Mouse (Mus musculus): ENCODE data around the gene Atrnl1. TPM values are rescaled to one million over a fixed set of nuclear protein-coding genes. Genes with fewer than 3 reads are reported as not detected.
A peak's percentile ranks its signal among the peaks of the same experiment; 100 is the strongest.
"Not testable (repeated sequence)": the region's sequence is repeated elsewhere in the genome, so short reads cannot be mapped to it uniquely, and the experiment has no call there.

Gene Atrnl1
- polyA plus RNA-seq, 1 experiment, result 0.25 TPM

DNA sequence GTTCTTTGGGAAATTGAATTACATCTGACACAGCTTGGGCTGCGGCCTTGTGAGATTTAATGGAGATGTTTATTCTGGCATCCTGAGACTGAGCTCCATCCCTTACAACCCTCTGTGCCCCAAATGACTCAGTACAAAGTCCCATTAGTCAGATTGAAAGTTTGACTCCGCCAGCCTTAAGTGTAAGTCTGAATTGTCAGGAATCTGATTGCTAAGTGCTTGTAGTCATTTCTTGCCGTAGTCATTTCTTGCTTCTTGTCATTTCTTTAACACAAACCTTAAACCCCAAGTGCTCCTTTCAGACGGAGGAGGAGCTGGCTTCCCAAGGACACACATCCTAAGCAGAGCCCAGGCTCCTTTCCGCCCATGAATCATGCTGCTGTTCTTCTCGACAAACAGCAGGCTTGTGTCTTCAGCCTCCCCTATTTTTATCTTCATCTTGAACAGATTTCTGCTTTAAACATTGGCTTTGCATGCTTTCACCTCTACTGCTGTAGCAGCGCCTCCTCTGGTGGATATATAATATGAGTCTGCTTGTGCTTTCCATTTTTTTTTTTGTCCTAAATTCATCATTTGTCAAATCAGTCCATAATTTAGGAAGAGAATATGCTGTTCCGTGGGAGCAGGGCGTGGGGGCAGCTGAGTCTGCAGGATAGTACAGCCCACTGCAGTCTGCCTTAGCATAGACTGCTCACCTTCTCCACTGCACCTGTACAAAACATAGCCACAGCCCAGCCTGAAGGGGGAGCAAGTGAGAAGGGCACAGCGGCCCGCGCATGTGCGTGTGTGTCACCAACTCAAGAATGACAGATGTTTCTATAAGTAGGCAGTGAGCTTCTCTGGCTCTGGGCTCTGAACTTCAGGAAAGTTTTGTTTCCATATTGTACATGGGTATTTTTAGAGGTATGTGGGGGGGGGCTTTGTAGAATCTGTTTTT lies 214.7 kb downstream of the Atrnl1 start:
- no peak for TF ChIP-seq FLI1 (IDR thresholded peaks at IDR 0.05; ENCODE audit: low read length)
- no peak for TF ChIP-seq GATA1 (IDR thresholded peaks at IDR 0.05; ENCODE audit: borderline replicate concordance, low read length)
- H3K36me3 ChIP-seq (replicated peaks; ENCODE audit: low read length), result no peaks in the 10 kb centered on the region
- H3K4me1 ChIP-seq, result no peaks in the 10 kb centered on the region
- H3K27me3 ChIP-seq (replicated peaks), result no peaks in the 10 kb centered on the region
- peak overlapping the region; percentile 23 for H3K4me3 ChIP-seq (replicated peaks)
- peaks cover 3% of the 10 kb centered on the region; the same call in 1 of the 2 replicates for H3K9me3 ChIP-seq

DNA sequence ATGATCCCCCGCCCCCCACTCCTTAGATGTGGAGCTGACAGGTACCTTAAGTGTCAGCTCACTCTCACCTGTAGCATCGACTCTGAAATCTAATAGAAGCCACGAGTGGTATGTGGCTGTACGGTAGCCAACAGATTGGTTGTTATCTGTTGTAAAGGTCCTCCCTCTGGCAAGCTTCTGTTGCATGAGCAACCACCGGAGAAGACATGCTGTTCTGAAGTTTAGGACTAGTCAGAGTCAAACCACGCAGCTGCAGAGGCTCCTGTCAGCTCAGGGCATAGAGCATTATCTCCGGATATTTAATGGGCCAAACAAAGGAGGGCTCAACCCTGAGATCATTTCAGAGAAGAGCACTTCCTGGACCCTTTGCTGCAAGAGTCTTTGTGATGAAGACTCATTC lies 222.2 kb downstream of the Atrnl1 start:
- no peaks in the 10 kb centered on the region for H3K36me3 ChIP-seq (replicated peaks; ENCODE audit: low read length)
- no peaks in the 10 kb centered on the region for H3K4me1 ChIP-seq
- H3K4me3 ChIP-seq (replicated peaks), result no peak overlapping the region
- TF ChIP-seq FLI1 (IDR thresholded peaks at IDR 0.05; ENCODE audit: low read length) (no peak), GATA1 (IDR thresholded peaks at IDR 0.05; ENCODE audit: borderline replicate concordance, low read length) (no peak)
- no peaks in the 10 kb centered on the region for H3K27me3 ChIP-seq (replicated peaks)
- H3K9me3 ChIP-seq, result no peaks in the 10 kb centered on the region

DNA sequence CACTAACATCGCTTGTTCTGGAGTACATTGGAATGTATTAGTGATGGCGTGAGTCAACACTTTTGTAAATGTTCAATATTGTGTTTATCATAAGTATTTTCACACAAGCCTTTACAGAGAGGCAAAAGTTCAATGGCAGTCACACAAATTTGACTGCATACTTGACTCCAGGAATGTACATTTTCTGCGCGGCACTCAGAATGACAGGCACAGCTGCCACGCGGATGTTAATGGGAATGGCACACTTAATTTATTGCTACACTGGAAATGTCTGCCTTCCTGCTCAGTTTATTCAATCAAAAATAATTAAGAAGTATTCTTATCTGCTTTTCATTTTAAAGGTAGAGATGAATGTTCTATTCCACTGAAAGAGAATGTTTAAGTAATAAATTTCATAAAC lies 227.0 kb downstream of the Atrnl1 start:
- no peaks in the 10 kb centered on the region for H3K27me3 ChIP-seq (replicated peaks)
- no peaks in the 10 kb centered on the region for H3K36me3 ChIP-seq (replicated peaks; ENCODE audit: low read length)
- no peaks in the 10 kb centered on the region for H3K4me1 ChIP-seq
- H3K9me3 ChIP-seq, result peaks cover 5% of the 10 kb centered on the region
- no peak for TF ChIP-seq FLI1 (IDR thresholded peaks at IDR 0.05; ENCODE audit: low read length)
- TF ChIP-seq GATA1 (IDR thresholded peaks at IDR 0.05; ENCODE audit: borderline replicate concordance, low read length), result no peak
- no peak overlapping the region for H3K4me3 ChIP-seq (replicated peaks)

- Histone ChIP-seq H3K4me1 (no peaks in the 10 kb centered on the region), H3K27me3 (replicated peaks) (no peaks in the 10 kb centered on the region), H3K4me3 (replicated peaks) (no peak overlapping the region), H3K36me3 (replicated peaks; ENCODE audit: low read length) (no peaks in the 10 kb centered on the region), H3K9me3 (peaks cover 8% of the 10 kb centered on the region)
- TF ChIP-seq FLI1 (IDR thresholded peaks at IDR 0.05; ENCODE audit: low read length) (no peak), GATA1 (IDR thresholded peaks at IDR 0.05; ENCODE audit: borderline replicate concordance, low read length) (no peak)
These were observed 227.7 kb downstream of the Atrnl1 start for GRCm38 (mm10) chr19:57838546-57838945.

- TF ChIP-seq GATA1 (IDR thresholded peaks at IDR 0.05; ENCODE audit: borderline replicate concordance, low read length) (no peak), FLI1 (IDR thresholded peaks at IDR 0.05; ENCODE audit: low read length) (no peak)
- Histone ChIP-seq H3K36me3 (replicated peaks; ENCODE audit: low read length) (no peaks in the 10 kb centered on the region), H3K9me3 (peaks cover 13% of the 10 kb centered on the region), H3K4me3 (replicated peaks) (no peak overlapping the region), H3K27me3 (replicated peaks) (no peaks in the 10 kb centered on the region), H3K4me1 (no peaks in the 10 kb centered on the region)
These were observed 239.1 kb downstream of the Atrnl1 start for GRCm38 (mm10) chr19:57849915-57850314.

DNA sequence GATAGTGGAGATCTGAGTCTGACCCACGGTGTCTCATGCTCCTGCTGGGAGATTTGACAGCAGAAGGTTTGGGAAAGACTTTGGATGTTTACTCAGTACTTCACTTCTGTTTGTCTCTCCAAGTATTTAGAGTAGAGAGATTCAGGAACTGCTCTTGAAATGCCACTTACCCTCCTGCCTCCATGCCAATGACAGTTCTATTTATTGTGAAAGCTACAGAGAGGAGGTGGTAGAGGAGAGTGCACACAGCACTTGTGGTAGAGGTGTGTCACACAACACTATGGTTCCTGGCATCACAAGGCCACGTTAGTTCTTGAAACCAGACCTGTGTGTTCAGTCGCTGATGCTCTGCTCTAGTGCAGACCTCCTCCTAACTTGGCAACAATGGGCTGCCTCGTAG lies 257.5 kb downstream of the Atrnl1 start:
- peaks cover 17% of the 10 kb centered on the region for H3K9me3 ChIP-seq
- TF ChIP-seq FLI1 (IDR thresholded peaks at IDR 0.05; ENCODE audit: low read length), result no peak
- no peak for TF ChIP-seq GATA1 (IDR thresholded peaks at IDR 0.05; ENCODE audit: borderline replicate concordance, low read length)
- no peaks in the 10 kb centered on the region for H3K4me1 ChIP-seq
- H3K27me3 ChIP-seq (replicated peaks), result no peaks in the 10 kb centered on the region
- no peak overlapping the region for H3K4me3 ChIP-seq (replicated peaks)
- no peaks in the 10 kb centered on the region for H3K36me3 ChIP-seq (replicated peaks; ENCODE audit: low read length)

GRCm38 (mm10) chr19:57870871-57871270 lies 260.0 kb downstream of the Atrnl1 start:
- H3K4me3 ChIP-seq (replicated peaks), result no peak overlapping the region
- TF ChIP-seq GATA1 (IDR thresholded peaks at IDR 0.05; ENCODE audit: borderline replicate concordance, low read length), result no peak
- no peak for TF ChIP-seq FLI1 (IDR thresholded peaks at IDR 0.05; ENCODE audit: low read length)
- H3K9me3 ChIP-seq, result peaks cover 17% of the 10 kb centered on the region

GRCm38 (mm10) chr19:57876057-57876456 lies 265.2 kb downstream of the Atrnl1 start:
- TF ChIP-seq GATA1 (IDR thresholded peaks at IDR 0.05; ENCODE audit: borderline replicate concordance, low read length) (no peak), FLI1 (IDR thresholded peaks at IDR 0.05; ENCODE audit: low read length) (no peak)
- no peak overlapping the region for H3K4me3 ChIP-seq (replicated peaks)

More at GRCm38 (mm10) chr19:57870871-57871270, 260.0 kb downstream of the Atrnl1 start:
- Histone ChIP-seq H3K36me3 (replicated peaks; ENCODE audit: low read length) (no peaks in the 10 kb centered on the region), H3K4me1 (peaks cover 4% of the 10 kb centered on the region; the same call in 1 of the 2 replicates), H3K27me3 (replicated peaks) (no peaks in the 10 kb centered on the region)

GRCm38 (mm10) chr19:57877343-57877742 lies 266.5 kb downstream of the Atrnl1 start:
- no peaks in the 10 kb centered on the region for H3K9me3 ChIP-seq
- H3K36me3 ChIP-seq (replicated peaks; ENCODE audit: low read length), result no peaks in the 10 kb centered on the region
- TF ChIP-seq FLI1 (IDR thresholded peaks at IDR 0.05; ENCODE audit: low read length) (no peak), GATA1 (IDR thresholded peaks at IDR 0.05; ENCODE audit: borderline replicate concordance, low read length) (no peak)
- no peaks in the 10 kb centered on the region for H3K27me3 ChIP-seq (replicated peaks)
- H3K4me1 ChIP-seq, result peaks cover 24% of the 10 kb centered on the region
- H3K4me3 ChIP-seq (replicated peaks), result peak overlapping the region; percentile 30

More at GRCm38 (mm10) chr19:57876057-57876456, 265.2 kb downstream of the Atrnl1 start:
- Histone ChIP-seq H3K36me3 (replicated peaks; ENCODE audit: low read length) (no peaks in the 10 kb centered on the region), H3K4me1 (peaks cover 16% of the 10 kb centered on the region), H3K27me3 (replicated peaks) (no peaks in the 10 kb centered on the region), H3K9me3 (no peaks in the 10 kb centered on the region)

DNA sequence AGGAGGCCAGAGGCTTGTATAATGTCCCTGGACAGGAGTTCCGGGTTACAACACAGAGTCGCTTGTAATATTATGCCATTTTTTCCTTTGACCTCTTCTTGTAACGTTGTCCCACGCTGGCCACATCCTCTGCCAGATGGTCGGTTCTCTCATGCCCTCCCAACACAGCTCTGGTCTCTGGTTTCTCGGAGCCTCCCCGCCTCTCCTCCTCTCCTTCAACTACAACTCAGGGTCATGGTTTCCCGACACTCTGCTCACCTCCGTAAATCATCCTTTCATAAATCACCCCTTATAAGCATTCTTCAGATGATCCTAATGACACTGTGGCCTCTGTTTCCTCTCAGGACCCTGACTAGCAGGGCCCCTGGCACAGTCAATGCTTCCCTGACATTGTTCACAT lies 267.7 kb downstream of the Atrnl1 start:
- H3K27me3 ChIP-seq (replicated peaks), result no peaks in the 10 kb centered on the region
- no peak for TF ChIP-seq FLI1 (IDR thresholded peaks at IDR 0.05; ENCODE audit: low read length)
- TF ChIP-seq GATA1 (IDR thresholded peaks at IDR 0.05; ENCODE audit: borderline replicate concordance, low read length), result no peak
- H3K36me3 ChIP-seq (replicated peaks; ENCODE audit: low read length), result no peaks in the 10 kb centered on the region
- H3K4me3 ChIP-seq (replicated peaks), result no peak overlapping the region
- no peaks in the 10 kb centered on the region for H3K9me3 ChIP-seq
- peaks cover 24% of the 10 kb centered on the region for H3K4me1 ChIP-seq

DNA sequence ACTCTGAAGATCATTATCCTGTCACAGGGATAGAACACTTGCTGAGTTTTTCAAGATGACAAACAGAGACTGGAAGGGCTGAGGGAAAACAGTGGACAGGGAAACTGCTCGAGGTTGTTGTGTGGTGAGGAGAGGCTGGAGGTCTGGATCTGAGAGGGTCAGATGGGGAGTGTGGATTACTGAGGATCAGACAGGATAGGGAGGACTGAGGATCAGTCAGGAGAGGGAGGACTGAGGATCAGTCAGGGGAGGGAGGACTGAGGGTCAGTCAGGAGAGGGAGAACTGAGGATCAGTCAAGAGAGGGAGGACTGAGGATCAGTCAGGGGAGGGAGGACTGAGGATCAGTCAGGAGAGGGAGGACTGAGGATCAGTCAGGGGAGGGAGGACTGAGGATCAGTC lies 269.0 kb downstream of the Atrnl1 start:
- not testable (repeated sequence) for H3K9me3 ChIP-seq; H3K4me3 ChIP-seq (replicated peaks); H3K36me3 ChIP-seq (replicated peaks; ENCODE audit: low read length); H3K27me3 ChIP-seq (replicated peaks)
- peaks cover 24% of the 10 kb centered on the region for H3K4me1 ChIP-seq

All from megakaryocyte, embryonic 14.5 days (primary cell).